ENCODE assay signal across 8 mouse cellular contexts in genomic region chr17:49309079-49309478, GRCm38 (mm10).
DNase-seq lines count a peak whose midpoint lies in the region; ATAC-seq and TF ChIP-seq lines count a peak whose summit lies in the region.

No protein-coding gene starts in this region.

- peak; percentile 85 for DNase-seq in lung, embryonic 14.5 days
- no peak for DNase-seq in lung, adult 2 months
- DNase-seq in embryonic facial prominence, embryonic 11.5 days (ENCODE audit: low spot score): peak; percentile 81
- DNase-seq in layer of hippocampus, adult 2 months (ENCODE audit: low spot score in 2 of 2): peak; percentile 85 to 93
- no peak for DNase-seq in spleen, postnatal 10 days (ENCODE audit: low spot score in 2 of 2)

- no peak overlapping the region for H3K27ac ChIP-seq in lung, embryonic 14.5 days (ENCODE audit: low read depth)
- H3K27ac ChIP-seq in embryonic facial prominence, embryonic 11.5 days (replicated peaks; ENCODE audit: low read depth, low read length): no peak overlapping the region
- H3K27ac ChIP-seq in hindbrain, embryonic 12.5 days: no peak overlapping the region
- 0 out of 2 replicates have a peak overlapping the region, but pooled peaks have one; percentile 10 for H3K27ac ChIP-seq in layer of hippocampus, adult 2 months
- no peak overlapping the region for H3K27ac ChIP-seq in midbrain, embryonic 12.5 days (replicated peaks)
- H3K27ac ChIP-seq in stomach, embryonic 15.5 days: no peak overlapping the region

- no peaks in the 10 kb centered on the region for H3K9me3 ChIP-seq in lung, embryonic 14.5 days (ENCODE audit: low read depth, low read length)
- no peaks in the 10 kb centered on the region for H3K9me3 ChIP-seq in embryonic facial prominence, embryonic 11.5 days (replicated peaks; ENCODE audit: control insufficient read depth, low read length)
- no peaks in the 10 kb centered on the region for H3K9me3 ChIP-seq in hindbrain, embryonic 12.5 days (replicated peaks)
- no peaks in the 10 kb centered on the region for H3K9me3 ChIP-seq in midbrain, embryonic 12.5 days
- no peaks in the 10 kb centered on the region for H3K9me3 ChIP-seq in stomach, embryonic 15.5 days

- no peak overlapping the region for H3K9ac ChIP-seq in lung, embryonic 14.5 days
- H3K9ac ChIP-seq in embryonic facial prominence, embryonic 11.5 days (replicated peaks; ENCODE audit: low read length): no peak overlapping the region
- H3K9ac ChIP-seq in hindbrain, embryonic 12.5 days: no peak overlapping the region
- no peak overlapping the region for H3K9ac ChIP-seq in midbrain, embryonic 12.5 days (replicated peaks)
- no peak overlapping the region for H3K9ac ChIP-seq in stomach, embryonic 15.5 days

- no peaks in the 10 kb centered on the region for H3K36me3 ChIP-seq in lung, embryonic 14.5 days (ENCODE audit: insufficient read depth)
- H3K36me3 ChIP-seq in embryonic facial prominence, embryonic 11.5 days (replicated peaks; ENCODE audit: control insufficient read depth, insufficient read depth, low read depth, low read length): no peaks in the 10 kb centered on the region
- H3K36me3 ChIP-seq in hindbrain, embryonic 12.5 days: no peaks in the 10 kb centered on the region
- H3K36me3 ChIP-seq in midbrain, embryonic 12.5 days: no peaks in the 10 kb centered on the region
- H3K36me3 ChIP-seq in stomach, embryonic 15.5 days: no peaks in the 10 kb centered on the region

- no peak for TF ChIP-seq CTCF in lung, embryonic 14.5 days (IDR thresholded peaks at IDR 0.05; ENCODE audit: low read depth)
- TF ChIP-seq CTCF in lung, adult 2 months (IDR thresholded peaks at IDR 0.05; ENCODE audit: insufficient read depth, low read length): no peak
- TF ChIP-seq CTCF in layer of hippocampus, adult 2 months (conservative IDR thresholded peaks at IDR 0.05): no peak

- no peak overlapping the region for H3K4me3 ChIP-seq in lung, embryonic 14.5 days (ENCODE audit: low read depth, low read length)
- H3K4me3 ChIP-seq in lung, adult 2 months (replicated peaks; ENCODE audit: extremely low read depth, low read depth, low read length): no peak overlapping the region
- no peak overlapping the region for H3K4me3 ChIP-seq in embryonic facial prominence, embryonic 11.5 days (ENCODE audit: low read depth, low read length)
- 0 out of 2 replicates have a peak overlapping the region, but pooled peaks have one; percentile 4 for H3K4me3 ChIP-seq in hindbrain, embryonic 12.5 days
- peak overlapping the region; percentile 37; the same call in 1 of the 2 replicates for H3K4me3 ChIP-seq in layer of hippocampus, adult 2 months
- no peak overlapping the region for H3K4me3 ChIP-seq in midbrain, embryonic 12.5 days
- H3K4me3 ChIP-seq in stomach, embryonic 15.5 days (replicated peaks): no peak overlapping the region

- no peaks in the 10 kb centered on the region for H3K27me3 ChIP-seq in lung, embryonic 14.5 days (ENCODE audit: insufficient read depth, low read length)
- H3K27me3 ChIP-seq in embryonic facial prominence, embryonic 11.5 days (ENCODE audit: control insufficient read depth, insufficient read depth, low read length): no peaks in the 10 kb centered on the region
- no peaks in the 10 kb centered on the region for H3K27me3 ChIP-seq in hindbrain, embryonic 12.5 days
- no peaks in the 10 kb centered on the region for H3K27me3 ChIP-seq in midbrain, embryonic 12.5 days
- no peaks in the 10 kb centered on the region for H3K27me3 ChIP-seq in stomach, embryonic 15.5 days (replicated peaks)

- TF ChIP-seq POLR2A in lung, adult 2 months (IDR thresholded peaks at IDR 0.05; ENCODE audit: borderline replicate concordance, extremely low read depth, low read depth, low read length): no peak

- peak; percentile 83 for ATAC-seq in lung, embryonic 14.5 days (ENCODE audit: insufficient read depth)
- ATAC-seq in embryonic facial prominence, embryonic 11.5 days (replicated peaks; ENCODE audit: insufficient number of reproducible peaks, low FRiP score, low TSS enrichment, low read depth): peak; percentile 75; the same call in 1 of the 2 replicates
- peak; percentile 83 for ATAC-seq in hindbrain, embryonic 12.5 days (ENCODE audit: low FRiP score)
- ATAC-seq in midbrain, embryonic 12.5 days (ENCODE audit: low FRiP score, low read depth): peak; percentile 89
- ATAC-seq in stomach, embryonic 15.5 days (ENCODE audit: insufficient read depth, low FRiP score, low read depth): peak; percentile 80

- H3K4me1 ChIP-seq in lung, embryonic 14.5 days (ENCODE audit: insufficient read depth): no peaks in the 10 kb centered on the region
- no peaks in the 10 kb centered on the region for H3K4me1 ChIP-seq in lung, adult 2 months (ENCODE audit: control insufficient read depth, insufficient read depth, low read length)
- no peaks in the 10 kb centered on the region for H3K4me1 ChIP-seq in embryonic facial prominence, embryonic 11.5 days (ENCODE audit: control insufficient read depth, insufficient read depth, low read length)
- H3K4me1 ChIP-seq in hindbrain, embryonic 12.5 days: no peaks in the 10 kb centered on the region
- no peaks in the 10 kb centered on the region for H3K4me1 ChIP-seq in midbrain, embryonic 12.5 days
- H3K4me1 ChIP-seq in stomach, embryonic 15.5 days: no peaks in the 10 kb centered on the region

- WGBS in lung, embryonic 14.5 days: 15% methylated on average over 5 of the region's 5 CpGs
- WGBS in lung, adult 2 months: 21% methylated on average over 5 of the region's 5 CpGs
- 37% methylated on average over 5 of the region's 5 CpGs for WGBS in embryonic facial prominence, embryonic 11.5 days
- 37% methylated on average over 5 of the region's 5 CpGs for WGBS in hindbrain, embryonic 12.5 days
- WGBS in midbrain, embryonic 12.5 days: 33% methylated on average over 5 of the region's 5 CpGs
- 18% methylated on average over 5 of the region's 5 CpGs for WGBS in stomach, embryonic 15.5 days

- peak overlapping the region; percentile 46 for H3K4me2 ChIP-seq in lung, embryonic 14.5 days
- no peak overlapping the region for H3K4me2 ChIP-seq in embryonic facial prominence, embryonic 11.5 days (ENCODE audit: low read depth, low read length)
- H3K4me2 ChIP-seq in hindbrain, embryonic 12.5 days (replicated peaks): 0 out of 2 replicates have a peak overlapping the region, but pooled peaks have one; percentile 31
- H3K4me2 ChIP-seq in midbrain, embryonic 12.5 days (replicated peaks): peak overlapping the region; percentile 27; the same call in 1 of the 2 replicates
- peak overlapping the region; percentile 20; the same call in 1 of the 2 replicates for H3K4me2 ChIP-seq in stomach, embryonic 15.5 days

Comparison
In these comparisons a context has a peak if more than half of its experiments do, and no peak if none do; other contexts are left out.
1. DNase-seq: peak in lung, embryonic 14.5 days (single experiment), embryonic facial prominence, embryonic 11.5 days (single experiment) and layer of hippocampus, adult 2 months (2 of 2); none in lung, adult 2 months (single experiment) and spleen, postnatal 10 days (0 of 2).
2. H3K4me3 ChIP-seq: peak in hindbrain, embryonic 12.5 days (single experiment) and layer of hippocampus, adult 2 months (single experiment); none in lung, embryonic 14.5 days (single experiment), lung, adult 2 months (single experiment), embryonic facial prominence, embryonic 11.5 days (single experiment), midbrain, embryonic 12.5 days (single experiment) and stomach, embryonic 15.5 days (single experiment).
3. Peak in every context shown above with its lines, with median percentiles within 50 percentile points of each other: ATAC-seq.